In genomic region chr9:41079428-41080155, GRCm38 (mm10) we compare ENCODE assay signal across 13 mouse cellular contexts.
DNase-seq lines count a peak whose midpoint lies in the region; ATAC-seq lines count a peak whose summit lies in the region.
"Had no signal": no experiment of that assay in that cellular context is flagged by ENCODE, and none has a peak within 500 bp of the region (broad histone marks: within the 10 kb centered on the region; RNA-seq: fewer than 3 reads in every experiment).

No protein-coding gene starts in this region.

- WGBS in heart, embryonic 13.5 days = 55% methylated on average over 14 of the region's 14 CpGs
- WGBS in liver, embryonic 15.5 days (ENCODE audit: insufficient replicate concordance) = 19% methylated on average over 14 of the region's 14 CpGs

- peak overlapping the region; percentile 45; the same call in 1 of the 2 replicates for H3K27ac ChIP-seq in heart, embryonic 13.5 days (replicated peaks)
- peak overlapping the region; percentile 46 for H3K27ac ChIP-seq in liver, embryonic 15.5 days (replicated peaks)
- H3K27ac ChIP-seq: heart, adult 2 months; left cerebral cortex, adult 2 months; midbrain, embryonic 12.5 days had no signal

- H3K27me3 ChIP-seq in heart, embryonic 13.5 days (replicated peaks) = no peaks in the 10 kb centered on the region
- no peaks in the 10 kb centered on the region for H3K27me3 ChIP-seq in liver, embryonic 15.5 days
- H3K27me3 ChIP-seq: midbrain, embryonic 12.5 days had no signal

- peak overlapping the region; percentile 47 for H3K4me2 ChIP-seq in heart, embryonic 13.5 days
- H3K4me2 ChIP-seq in liver, embryonic 15.5 days = peak overlapping the region; percentile 53
- H3K4me2 ChIP-seq: midbrain, embryonic 12.5 days had no signal

- H3K4me3 ChIP-seq in heart, embryonic 13.5 days = no peak overlapping the region; the same call in 1 of the 2 replicates
- peak overlapping the region; percentile 20 for H3K4me3 ChIP-seq in liver, embryonic 15.5 days (replicated peaks)
- H3K4me3 ChIP-seq: heart, adult 2 months; left cerebral cortex, adult 2 months; midbrain, embryonic 12.5 days had no signal

- 0 out of 2 replicates have a peak, but pooled peaks have one; percentile 15 for ATAC-seq in heart, embryonic 13.5 days (ENCODE audit: extremely low read depth, insufficient number of reproducible peaks, low FRiP score, low TSS enrichment)
- ATAC-seq in common myeloid progenitor, adult 5-6 weeks (replicated peaks; ENCODE audit: low read depth, poor library complexity, severe bottlenecking) = 0 out of 2 replicates have a peak, but pooled peaks have one; percentile 5
- peak; percentile 76 for ATAC-seq in liver, embryonic 15.5 days (ENCODE audit: insufficient read depth)
- ATAC-seq: activated CD4-positive, CD25-positive, alpha-beta regulatory T cell, adult 4 months had no signal

- no peak overlapping the region for H3K9ac ChIP-seq in heart, embryonic 13.5 days
- peak overlapping the region; percentile 7; the same call in 1 of the 2 replicates for H3K9ac ChIP-seq in liver, embryonic 15.5 days
- H3K9ac ChIP-seq: midbrain, embryonic 12.5 days had no signal

- no peaks in the 10 kb centered on the region for H3K9me3 ChIP-seq in heart, embryonic 13.5 days
- H3K9me3 ChIP-seq in liver, embryonic 15.5 days (replicated peaks) = no peaks in the 10 kb centered on the region
- H3K9me3 ChIP-seq: midbrain, embryonic 12.5 days had no signal

- no peaks in the 10 kb centered on the region for H3K36me3 ChIP-seq in heart, embryonic 13.5 days
- no peaks in the 10 kb centered on the region for H3K36me3 ChIP-seq in liver, embryonic 15.5 days (replicated peaks)
- H3K36me3 ChIP-seq: midbrain, embryonic 12.5 days had no signal

- DNase-seq in heart, adult 9 months (ENCODE audit: low spot score in 2 of 2) = no peak
- DNase-seq in T-cell, adult 2 months (ENCODE audit: low spot score) = peak; percentile 26
- no peak for DNase-seq in cerebellum, adult 11-12 months
- DNase-seq in cerebellum, postnatal 36 days = no peak
- DNase-seq: heart, adult 2 months; kidney, postnatal 14 days; lung, adult 2 months had no signal

- peaks cover 72% of the 10 kb centered on the region for H3K4me1 ChIP-seq in heart, embryonic 13.5 days
- H3K4me1 ChIP-seq in liver, embryonic 15.5 days (replicated peaks) = peaks cover 82% of the 10 kb centered on the region

Comparison
In these comparisons a context has a peak if more than half of its experiments do, and no peak if none do; other contexts are left out.
1. ATAC-seq: peak in every context shown above with its lines; median percentile 76 in liver, embryonic 15.5 days; 15 in heart, embryonic 13.5 days; 5 in common myeloid progenitor, adult 5-6 weeks.